Mouse (Mus musculus) monocyte, adult 2 months (primary cell): ENCODE results near the gene Phlpp1.
"Not testable (repeated sequence)": the region's sequence is repeated elsewhere in the genome, so short reads cannot be mapped to it uniquely, and the experiment has no call there.

Experiments
- DNase-seq, 2 experiments: peaks; one replicate each; pipeline ENCODE4 v3.0.0; 2022; ENCODE audit warnings: low spot score in 2 of 2, low read depth in 1 of 2

Gene Phlpp1

DNA sequence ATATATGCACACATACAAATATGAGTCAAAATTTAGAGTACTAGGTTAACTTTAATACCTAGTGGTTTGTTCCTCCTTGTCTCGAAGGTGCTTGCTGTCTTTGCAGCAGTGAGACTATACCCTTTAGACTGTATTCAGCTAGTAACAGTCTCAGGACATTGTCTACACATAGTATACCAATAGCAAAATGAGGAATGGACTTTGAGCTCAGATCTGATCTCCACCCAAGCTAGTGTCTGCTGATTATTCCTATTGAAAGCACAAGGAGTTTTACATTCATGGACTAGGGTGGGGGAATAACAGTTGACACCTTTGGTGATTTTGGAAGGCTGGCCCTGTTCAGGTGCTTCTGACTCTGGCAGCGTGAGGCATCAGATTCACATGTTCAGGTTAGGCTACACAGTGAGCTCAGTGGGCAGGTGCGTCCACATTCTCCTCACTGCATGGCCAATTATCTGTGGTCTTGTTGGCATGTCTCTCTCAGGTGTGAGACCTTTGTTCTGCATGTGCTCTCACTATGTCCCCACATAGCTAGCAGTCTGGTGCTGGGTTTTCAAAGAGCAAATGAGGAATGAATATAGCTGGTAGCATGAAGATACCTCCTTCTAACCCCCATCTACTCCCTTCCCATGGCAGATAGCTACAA, 138.0 kb downstream of the Phlpp1 start:
- DNase-seq = no peak

DNA sequence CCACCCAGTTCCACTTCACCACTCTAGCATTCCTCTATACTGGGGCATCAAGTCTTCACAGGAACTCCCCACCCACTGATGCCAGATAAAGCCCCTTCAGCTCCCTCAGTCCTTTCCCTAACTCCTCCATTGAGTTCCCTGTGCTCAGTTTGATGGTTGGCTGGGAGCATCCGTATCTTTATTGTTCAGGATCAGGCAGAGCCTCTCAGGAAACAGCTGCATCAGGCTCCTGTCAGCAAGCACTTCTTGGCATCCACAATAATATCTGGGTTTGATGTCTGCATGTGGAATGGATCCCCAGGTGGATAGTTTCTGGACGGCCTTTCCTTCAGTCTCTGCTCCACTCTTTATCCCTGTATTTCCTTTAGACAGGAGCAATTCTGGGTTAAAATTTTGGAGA, 138.7 kb downstream of the Phlpp1 start:
- no peak for DNase-seq

DNA sequence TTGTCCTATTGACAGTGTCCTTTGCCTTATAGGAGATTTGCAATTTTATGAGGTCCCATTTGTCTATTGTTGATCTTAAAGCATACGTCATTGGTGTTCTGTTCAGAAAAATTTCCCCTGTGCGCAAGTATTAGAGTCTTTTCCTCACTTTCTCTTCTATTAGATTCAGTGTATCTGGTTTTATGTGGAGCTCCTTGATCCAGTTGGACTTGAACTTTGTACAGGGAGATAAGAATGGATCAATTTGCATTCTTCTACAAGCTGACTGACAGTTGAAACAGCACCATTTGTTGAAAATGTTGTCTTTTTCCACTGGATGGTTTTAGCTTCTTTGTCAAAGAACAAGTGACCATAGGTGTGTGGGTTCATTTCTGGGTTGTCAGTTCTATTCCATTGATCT, 140.3 kb downstream of the Phlpp1 start:
- not testable (repeated sequence) for DNase-seq

DNA sequence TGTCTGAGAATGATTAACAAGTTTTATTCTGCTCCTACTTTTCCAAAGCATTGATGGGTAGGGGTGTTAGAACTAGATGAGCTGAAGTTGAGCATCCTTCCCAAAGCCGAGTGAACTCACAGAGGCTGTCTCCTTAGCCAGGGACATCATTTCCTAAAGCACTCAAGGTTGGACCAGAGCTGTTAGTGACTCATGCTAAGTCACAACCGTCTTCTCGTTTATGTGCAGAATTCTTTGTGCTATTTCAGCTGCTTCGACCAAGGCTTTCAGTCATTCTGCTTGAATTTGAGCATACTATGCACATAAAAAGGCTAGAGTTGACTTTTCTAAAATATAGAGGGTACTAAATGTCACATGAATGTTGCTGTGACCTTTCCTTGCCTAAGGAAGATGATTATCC, 142.9 kb downstream of the Phlpp1 start:
- no peak for DNase-seq

DNA sequence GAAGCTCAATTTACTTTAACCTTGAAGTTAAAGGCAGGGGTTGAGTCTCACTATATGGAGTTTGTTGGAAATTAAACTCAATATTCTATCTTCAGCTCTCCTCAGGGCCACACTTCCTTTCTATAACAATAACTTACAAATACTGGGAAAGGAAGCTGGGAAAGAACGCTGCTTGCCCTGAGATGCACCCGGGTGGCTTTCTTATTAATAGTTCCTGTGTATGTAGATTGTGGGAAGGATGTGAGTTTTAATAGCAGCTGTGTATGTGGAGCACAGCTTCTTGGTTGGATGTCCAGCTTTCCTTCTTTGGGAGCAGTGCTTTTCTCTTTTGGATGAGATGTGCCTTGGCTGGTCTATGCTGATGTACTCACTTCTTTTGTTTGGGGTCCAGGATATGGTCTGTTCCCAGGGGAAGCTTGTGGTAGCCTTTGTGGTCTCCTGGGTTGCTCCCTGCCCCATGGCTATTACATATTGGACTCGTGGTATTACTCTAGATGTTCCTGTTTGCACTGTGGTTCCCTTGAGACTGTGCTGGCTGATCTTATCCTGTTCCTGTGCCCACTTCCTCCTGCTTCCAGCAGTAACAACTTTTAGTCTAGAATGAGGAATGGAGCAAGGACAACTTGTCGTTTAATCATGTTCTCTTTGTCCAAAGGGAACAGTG, 145.2 kb downstream of the Phlpp1 start:
- DNase-seq = no peak

DNA sequence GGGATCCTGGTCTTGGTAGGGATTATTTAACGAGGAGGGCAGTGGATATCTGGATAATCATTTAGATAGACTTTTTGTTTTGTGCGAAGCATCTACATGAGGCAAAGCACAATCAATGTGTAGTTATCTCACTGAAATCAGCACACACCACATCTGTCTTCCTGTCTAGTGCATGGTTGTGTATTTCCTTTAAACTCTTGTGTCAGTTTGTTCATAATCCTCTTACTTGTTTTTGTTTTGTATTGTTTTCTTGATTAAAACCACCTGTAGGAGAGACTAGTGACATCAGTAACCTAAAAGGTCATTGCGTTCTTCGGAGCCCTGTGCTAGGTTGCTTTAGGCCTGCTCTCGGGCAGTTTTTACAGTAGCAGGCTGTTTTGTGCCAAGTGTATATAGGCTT, 146.8 kb downstream of the Phlpp1 start:
- DNase-seq = no peak

DNA sequence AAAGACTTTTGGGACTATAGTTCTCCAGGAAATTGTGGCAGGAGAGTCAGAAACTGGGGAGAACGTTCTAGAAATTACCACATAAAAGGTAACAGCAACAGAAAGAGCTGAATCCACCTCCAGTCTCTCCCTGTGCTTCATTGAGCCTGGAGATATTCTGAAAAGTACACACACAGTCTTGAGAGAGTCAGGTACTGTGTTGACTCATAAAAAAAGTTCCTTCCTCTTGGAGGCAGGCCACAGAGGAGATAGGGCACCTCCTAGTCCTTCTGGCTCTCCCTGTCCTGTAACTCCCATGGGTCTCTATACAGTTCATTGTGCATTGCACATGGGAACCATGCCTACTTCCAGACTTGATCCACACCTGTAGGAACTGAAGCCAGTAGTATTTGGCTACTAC, 149.0 kb downstream of the Phlpp1 start:
- no peak for DNase-seq

DNA sequence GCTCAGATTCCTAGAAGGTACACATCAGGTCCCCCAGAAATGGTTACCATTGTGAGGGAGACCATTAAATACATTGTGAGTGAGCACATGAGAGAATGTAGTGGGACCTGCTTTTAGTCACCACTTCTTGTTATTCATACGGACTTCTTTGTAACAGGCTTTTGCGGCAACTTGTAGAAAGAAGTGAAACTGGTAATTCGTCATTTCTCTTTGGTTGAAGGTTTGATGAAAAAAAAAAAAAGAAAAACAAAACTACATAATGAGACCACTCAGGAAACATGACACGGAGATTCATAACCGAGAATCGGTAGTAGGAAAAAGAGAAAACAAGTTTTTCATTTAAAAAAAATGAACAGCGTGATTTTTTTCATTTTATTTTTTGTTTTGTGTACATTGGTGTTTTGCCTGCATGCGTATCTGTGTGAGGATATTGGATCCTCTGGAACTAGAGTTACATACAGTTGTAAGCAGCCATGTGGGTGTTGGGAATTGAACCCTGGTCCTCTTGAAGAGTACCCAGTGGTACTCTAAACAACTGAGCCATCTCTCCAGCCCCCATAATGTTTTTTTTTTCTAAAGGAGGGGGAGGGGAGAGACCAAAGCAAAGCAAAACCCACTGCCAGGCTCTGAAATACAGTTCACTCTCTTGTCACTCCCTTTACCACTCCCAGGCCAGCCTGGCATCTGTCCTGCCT, 150.0 kb downstream of the Phlpp1 start:
- no peak for DNase-seq

DNA sequence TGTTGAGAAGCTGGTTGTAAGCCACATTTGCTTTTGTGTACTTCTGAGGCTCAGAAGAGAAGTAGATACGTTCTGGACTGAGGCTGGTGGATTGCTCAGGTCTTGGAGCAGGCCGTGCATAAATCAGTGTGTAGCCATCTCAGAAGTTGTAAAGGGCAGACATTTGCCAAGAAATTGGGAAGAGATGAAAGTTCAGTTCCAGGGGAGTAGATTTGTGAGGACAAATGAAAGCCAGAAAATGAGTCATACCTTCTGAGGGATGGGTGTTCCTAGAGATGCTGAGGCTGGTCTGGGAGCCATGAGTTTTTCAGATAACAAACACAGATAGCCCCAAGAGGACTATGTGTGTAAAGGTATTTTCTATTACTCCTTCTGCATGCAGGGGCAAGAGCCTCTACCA, 155.1 kb downstream of the Phlpp1 start:
- DNase-seq = no peak

DNA sequence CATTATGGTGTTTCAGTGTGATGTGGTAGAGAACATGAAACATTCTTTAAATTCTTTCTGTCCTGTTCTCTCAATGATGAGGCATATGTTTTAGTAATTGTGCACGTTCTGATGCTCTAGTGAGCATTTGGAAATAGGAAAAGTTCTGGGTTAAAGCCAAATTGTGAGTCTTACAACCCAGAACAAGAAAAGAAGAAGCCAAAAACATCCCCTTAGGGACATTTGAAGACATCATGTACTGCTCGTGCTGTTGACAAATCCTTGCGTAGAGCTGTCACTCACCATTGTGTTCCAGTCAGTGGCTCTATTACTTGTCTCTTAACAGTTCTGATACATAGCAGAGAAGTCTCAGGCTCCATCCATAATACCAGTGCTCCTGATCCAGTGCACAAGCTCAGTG, 170.5 kb downstream of the Phlpp1 start:
- DNase-seq = no peak

DNA sequence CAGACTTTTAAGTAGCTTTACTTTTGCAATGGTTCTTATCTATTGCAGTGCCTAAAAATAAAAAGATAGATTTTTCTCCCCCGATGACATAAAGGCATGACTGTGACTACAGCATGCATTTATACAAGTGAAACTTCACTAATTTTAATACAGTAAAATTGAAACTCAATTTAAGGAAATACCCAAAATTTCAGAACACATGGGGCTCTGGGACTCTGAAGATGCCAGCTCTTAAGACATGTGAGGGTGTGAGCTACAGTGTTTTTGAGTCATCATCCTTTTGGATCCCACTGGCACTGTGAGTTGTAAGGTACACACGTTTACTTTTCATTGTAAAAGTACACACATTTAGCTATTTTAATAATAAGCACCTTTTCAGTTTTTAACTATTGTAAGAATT, 173.7 kb downstream of the Phlpp1 start:
- DNase-seq = no peak

DNA sequence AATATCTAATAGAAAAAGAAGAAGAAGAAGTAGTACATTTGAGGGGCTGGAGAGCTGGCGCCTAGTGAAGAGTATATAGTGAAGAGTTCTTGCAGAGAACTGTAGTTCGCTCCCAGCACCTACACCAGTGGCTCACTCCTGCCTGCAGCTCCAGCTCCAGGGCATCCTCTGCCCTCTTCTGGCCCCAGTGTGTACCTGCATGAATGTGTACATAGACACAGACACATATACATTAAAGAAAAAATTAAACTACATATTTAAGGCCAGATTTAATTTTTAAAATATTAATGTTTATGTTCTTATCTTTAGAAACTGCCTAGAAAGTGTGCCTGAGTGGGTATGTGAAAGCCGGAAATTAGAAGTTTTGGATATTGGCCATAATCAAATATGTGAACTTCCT, 175.2 kb downstream of the Phlpp1 start:
- no peak for DNase-seq

DNA sequence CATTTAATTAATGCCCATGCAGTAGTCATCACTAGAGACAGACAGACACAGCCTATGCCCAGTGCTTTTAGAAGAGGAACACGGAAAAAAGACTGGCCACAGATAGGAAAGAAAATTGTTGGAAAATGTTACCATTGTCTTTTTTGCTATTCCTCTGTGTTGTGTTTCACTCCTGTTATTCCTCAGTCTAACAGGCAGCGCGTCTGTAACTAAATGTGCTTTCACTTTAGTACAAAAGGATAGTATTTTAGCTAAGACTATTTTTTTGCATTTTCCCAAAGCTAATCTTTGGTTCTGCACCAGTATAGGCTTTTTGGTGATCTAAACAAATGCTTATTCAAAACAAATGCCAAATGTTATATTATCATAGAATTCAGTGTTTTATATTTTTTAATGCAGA, 177.6 kb downstream of the Phlpp1 start:
- no peak for DNase-seq

DNA sequence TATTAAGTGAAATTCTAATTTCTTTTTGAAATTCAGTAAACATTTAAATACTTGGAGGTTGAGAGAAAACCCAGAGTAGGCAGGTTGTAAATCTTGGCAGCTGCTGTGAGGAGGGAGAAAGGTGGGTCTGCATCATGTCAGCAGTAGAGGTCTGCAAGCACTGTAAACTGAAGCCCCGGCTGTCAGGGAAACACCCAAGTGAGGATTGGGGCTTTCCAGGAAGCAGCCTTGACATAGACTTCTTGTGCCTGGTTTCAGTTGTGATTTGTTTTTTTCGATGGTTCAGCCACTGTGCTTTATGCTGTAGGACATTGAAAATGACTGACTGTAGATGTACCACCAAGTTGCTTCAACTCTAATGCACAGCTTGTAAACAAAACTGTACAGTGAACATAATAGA, 180.0 kb downstream of the Phlpp1 start:
- DNase-seq = no peak

DNA sequence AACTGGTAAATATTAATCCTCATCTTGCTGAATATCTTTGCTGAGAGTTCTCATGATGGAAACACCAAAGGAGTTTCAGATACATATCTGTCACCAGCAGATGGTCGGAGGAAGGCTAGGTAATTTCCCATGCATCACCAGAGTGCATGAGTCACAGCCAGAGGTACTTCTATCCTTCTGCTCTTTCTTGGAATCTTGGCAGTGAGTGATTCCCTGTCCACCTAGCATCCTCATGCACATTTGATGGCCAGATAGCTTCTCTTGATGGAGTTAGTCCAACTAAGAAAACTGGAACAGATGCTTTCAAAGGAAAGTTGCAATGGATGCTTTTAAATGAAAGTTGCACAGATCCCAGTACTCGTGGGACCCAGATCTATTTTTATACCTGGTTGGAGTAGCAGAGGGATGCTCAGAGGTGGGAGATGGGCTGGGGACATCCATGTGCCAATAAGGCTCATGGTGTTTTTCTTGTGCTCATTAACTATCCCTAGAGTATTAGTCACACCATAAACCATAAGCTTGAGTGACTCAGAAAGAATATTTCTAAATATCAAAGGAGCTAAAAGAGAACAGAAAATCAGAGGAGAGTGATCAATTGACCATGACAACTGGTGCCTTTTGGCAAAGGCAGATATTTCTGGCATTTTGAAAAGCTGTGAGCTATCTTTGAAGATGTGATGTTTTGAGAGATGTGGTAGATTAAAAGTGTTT, 181.4 kb downstream of the Phlpp1 start:
- DNase-seq = no peak

DNA sequence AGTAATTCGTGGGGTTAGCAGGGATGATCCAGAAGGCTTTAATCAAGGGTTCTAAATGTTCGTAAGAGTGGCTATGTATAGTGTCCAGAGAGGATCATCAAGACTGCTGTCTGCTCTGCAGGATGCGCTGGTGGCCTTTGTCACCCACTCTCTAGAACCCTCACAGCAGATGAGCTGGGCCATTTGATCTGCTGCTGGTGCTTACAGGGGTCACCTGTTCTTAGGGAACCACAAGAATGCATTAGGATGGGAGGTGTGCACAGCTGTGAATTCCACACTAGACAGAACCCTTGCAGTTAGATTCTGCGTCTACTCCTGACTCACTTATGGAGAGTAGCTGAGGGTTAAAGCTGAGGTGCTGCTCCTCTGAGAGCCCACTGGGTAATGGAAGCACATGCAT, 182.4 kb downstream of the Phlpp1 start:
- DNase-seq = no peak

DNA sequence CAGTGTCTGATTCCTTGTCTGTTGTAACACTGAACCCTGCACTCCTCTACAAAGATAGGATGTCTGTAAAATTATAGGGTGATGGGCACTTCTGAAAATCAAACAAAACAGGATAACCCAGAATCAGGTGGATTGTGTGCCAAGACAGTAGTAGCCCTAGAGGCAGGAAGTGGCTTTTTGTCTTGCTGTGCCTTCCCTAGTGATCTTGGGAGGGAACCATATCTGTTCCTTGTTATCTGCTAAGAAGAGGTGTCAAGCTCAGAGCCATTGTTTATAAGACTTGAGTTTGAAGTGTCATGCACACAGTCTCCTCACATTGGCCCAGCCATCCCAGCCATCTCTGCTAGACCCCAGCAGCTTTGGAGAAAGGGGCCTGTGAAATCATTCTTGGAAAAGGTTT, 187.9 kb downstream of the Phlpp1 start:
- no peak for DNase-seq

DNA sequence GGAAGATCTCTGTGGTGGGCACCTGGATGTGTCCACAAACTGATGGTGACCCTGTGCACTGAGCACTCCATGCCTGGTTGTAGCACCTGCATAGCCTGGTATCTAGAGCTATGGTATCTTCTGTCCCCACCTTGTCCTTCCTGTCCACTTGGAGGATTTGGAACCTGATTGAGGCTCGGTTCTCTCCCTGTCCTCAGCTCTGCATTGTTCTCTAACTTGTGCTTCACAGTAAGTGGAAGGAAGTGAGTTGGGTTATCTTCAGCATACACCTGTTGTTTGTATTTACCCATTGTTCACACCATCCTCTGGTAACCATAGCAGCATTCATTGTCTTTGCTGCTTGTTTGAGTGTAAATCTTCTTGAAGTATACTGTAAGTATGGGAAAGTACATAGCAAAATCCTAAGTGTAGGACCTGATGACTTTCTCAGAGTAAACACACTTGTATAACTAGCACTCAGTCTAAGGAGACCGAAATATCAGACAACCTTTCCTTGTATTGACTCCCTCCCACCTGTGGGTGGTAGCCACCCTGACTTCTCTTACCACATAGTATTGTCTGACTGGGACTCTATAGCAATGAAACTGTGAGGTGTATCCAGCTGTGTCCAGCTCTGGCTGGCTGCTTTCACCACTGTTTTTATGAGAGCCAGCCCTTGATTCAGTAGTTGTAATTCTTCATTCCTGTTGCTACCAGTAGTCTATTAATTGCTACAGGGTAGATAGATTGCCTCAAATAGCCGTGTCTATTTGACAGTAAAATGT, 191.5 kb downstream of the Phlpp1 start:
- DNase-seq = no peak

DNA sequence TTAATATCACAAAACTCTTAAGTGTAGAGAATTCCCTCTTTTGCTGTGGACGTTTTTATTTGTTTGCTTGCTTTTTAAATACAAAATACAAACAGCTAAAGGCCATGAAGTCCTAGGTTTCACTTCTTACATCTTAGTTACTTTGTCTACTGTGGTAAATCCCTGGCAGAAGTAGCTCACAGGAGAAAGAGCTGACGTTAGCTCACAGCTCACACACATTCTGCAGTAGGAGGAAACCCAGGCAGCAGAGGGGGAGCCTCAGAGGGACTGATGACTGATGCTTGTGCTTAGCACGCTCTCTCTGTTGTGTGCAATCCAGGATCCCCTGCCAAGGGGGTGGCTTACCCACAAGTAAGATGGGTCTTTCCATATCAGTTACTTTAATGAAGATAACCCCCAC, 197.8 kb downstream of the Phlpp1 start:
- no peak for DNase-seq

DNA sequence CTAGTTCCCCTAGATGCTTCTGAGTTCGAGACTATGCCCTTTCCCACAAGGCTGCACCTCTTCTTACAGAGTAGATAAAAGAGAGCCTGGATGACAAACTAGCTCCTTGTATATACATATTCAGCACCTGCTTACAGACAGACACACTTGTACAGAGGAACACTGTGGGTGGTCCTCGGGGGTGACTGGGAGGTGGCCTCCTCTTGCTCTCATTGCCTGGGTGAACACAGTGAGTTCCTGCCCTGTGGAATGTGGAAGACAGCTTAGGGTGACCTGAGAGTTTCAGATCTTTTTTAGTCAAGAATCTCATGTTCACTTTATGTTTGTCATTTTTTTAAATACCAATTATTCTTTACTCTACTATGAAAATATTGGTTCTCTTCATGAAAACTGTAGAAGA, 200.9 kb downstream of the Phlpp1 start:
- DNase-seq = no peak

DNA sequence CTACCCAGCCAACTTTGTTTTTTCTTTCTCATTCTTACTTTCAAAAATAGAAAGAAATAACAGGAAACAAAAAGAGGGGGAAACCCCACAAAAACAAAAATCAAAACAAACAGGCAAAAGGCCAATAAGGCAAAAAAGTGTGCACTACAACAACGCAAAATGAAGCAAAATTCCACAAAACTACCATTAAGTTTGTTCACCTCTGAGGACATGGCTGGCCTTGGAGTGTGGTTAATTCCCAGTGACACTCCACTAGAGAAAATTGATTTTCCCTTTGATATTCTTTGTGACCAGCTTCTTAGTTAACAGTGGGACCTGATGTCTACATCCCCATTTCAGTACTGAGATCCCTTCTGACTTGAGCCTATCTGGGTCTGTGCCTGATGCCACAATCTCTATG, 202.1 kb downstream of the Phlpp1 start:
- no peak for DNase-seq
